Mouse (Mus musculus): Measurements from ENCODE around the gene C1s1.
"Not testable (repeated sequence)": the region's sequence is repeated elsewhere in the genome, so short reads cannot be mapped to it uniquely, and the experiment has no call there.

C1s1 gene

GRCm38 (mm10) chr6:124511936-124512335 lies 30.2 kb downstream of the C1s1 start:
- DNase-seq = no peak

- not testable (repeated sequence) for DNase-seq
Measured at GRCm38 (mm10) chr6:124509192-124509591, 33.0 kb downstream of the C1s1 start.

GRCm38 (mm10) chr6:124508292-124508691 lies 33.9 kb downstream of the C1s1 start:
- DNase-seq = peak; percentile 68

- DNase-seq = no peak
Measured at GRCm38 (mm10) chr6:124506991-124507390, 35.2 kb downstream of the C1s1 start.

- no peak for DNase-seq
Measured at GRCm38 (mm10) chr6:124505028-124505427, 37.1 kb downstream of the C1s1 start.

- no peak for DNase-seq
Measured at GRCm38 (mm10) chr6:124502021-124502420, 40.1 kb downstream of the C1s1 start.

GRCm38 (mm10) chr6:124501473-124501872 lies 40.7 kb downstream of the C1s1 start:
- DNase-seq = no peak

GRCm38 (mm10) chr6:124499914-124500566 lies 42.1 kb downstream of the C1s1 start:
- no peak for DNase-seq

GRCm38 (mm10) chr6:124496054-124496453 lies 46.1 kb downstream of the C1s1 start:
- DNase-seq = no peak

GRCm38 (mm10) chr6:124493886-124494285 lies 48.3 kb downstream of the C1s1 start:
- no peak for DNase-seq

GRCm38 (mm10) chr6:124492842-124493561 lies 49.2 kb downstream of the C1s1 start, which contains the start of gene C1rl:
Gene C1rl, plus strand, starts transcription at chr6:124493113.
- peak; percentile 71 for DNase-seq

GRCm38 (mm10) chr6:124491427-124491826 lies 50.7 kb downstream of the C1s1 start:
- no peak for DNase-seq

GRCm38 (mm10) chr6:124488952-124489351 lies 53.2 kb downstream of the C1s1 start:
- no peak for DNase-seq

- no peak for DNase-seq
Measured at GRCm38 (mm10) chr6:124487509-124487908, 54.6 kb downstream of the C1s1 start.

GRCm38 (mm10) chr6:124485414-124486144 lies 56.6 kb downstream of the C1s1 start:
- no peak for DNase-seq

GRCm38 (mm10) chr6:124484851-124485250 lies 57.3 kb downstream of the C1s1 start:
- DNase-seq = no peak

GRCm38 (mm10) chr6:124483831-124484230 lies 58.3 kb downstream of the C1s1 start:
- DNase-seq = not testable (repeated sequence)

- DNase-seq = no peak
Measured at GRCm38 (mm10) chr6:124481571-124481970, 60.6 kb downstream of the C1s1 start.
